Mouse (Mus musculus) splenic B cell, adult 2 months (primary cell): ENCODE data around the gene Nacc1.
A peak's percentile ranks its signal among the peaks of the same experiment; 100 is the strongest.

Source experiments
- DNase-seq: peaks from one replicate; pipeline ENCODE4 v3.0.0-alpha.2; 2011; ENCODE audit warnings: low read depth, low spot score
- H3K27me3 ChIP-seq: 2 replicates; pipeline ENCODE4 v1.6.1; 2012; ENCODE audit warnings: mild to moderate bottlenecking, low read length, moderate library complexity, mixed read lengths; ENCODE audit not compliant: control insufficient read depth, poor library complexity, insufficient read depth, severe bottlenecking
- H3K36me3 ChIP-seq: 2 replicates; pipeline ENCODE4 v1.6.1; 2012; ENCODE audit warnings: mild to moderate bottlenecking, low read length, moderate library complexity, mixed read lengths; ENCODE audit not compliant: control insufficient read depth, poor library complexity, insufficient read depth, severe bottlenecking

Nacc1 gene

DNA sequence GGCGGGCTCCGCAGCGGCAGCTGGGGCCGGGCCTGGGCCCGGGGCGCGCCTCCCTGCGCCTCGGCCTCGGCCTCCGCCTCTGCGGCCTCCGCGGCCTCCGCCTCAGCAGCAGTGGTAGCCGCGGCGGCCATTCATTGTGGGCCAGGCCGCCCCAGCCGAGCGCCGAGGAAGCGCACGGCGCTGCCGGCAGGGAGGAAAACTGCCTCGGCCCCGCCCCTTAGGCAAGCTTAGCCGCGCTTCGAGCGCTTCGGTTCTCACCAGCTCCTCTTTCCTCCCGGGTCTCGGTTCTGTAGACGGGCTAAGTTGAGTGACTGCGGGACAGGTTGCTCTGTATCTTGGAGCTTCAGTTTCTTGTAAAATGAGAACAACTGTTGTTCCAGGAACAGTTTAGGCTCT lies at the start of gene Nacc1:
Gene Nacc1 (minus strand): TSS at position 158 of the 396 bp plus-strand sequence.
- H3K36me3 ChIP-seq = peaks cover 2% of the 10 kb centered on the region; the same call in 1 of the 2 replicates
- DNase-seq = peak; percentile 88
- H3K27me3 ChIP-seq = no peaks in the 10 kb centered on the region

DNA sequence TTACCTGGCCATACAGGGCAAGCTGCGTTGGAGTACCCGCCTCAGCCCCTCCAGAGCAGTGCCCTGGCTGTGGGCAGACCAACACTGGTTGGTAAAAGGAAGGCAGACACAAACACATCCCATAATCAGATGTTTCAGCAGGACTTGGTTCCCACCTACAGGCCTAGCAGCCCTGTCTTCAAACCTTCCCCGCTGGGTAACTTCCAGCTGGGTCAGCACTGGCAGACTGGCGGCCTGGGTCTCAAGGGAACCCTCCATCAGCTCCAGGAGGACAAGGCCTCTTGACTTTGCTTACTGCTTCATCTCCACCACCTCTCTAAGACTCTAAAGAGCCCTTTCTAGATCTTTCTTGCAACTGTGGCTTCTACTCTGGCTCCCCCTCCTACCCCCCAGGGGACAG lies 48.9 kb upstream of the Nacc1 start:
- H3K36me3 ChIP-seq = no peaks in the 10 kb centered on the region
- DNase-seq = no peak
- no peaks in the 10 kb centered on the region for H3K27me3 ChIP-seq

DNA sequence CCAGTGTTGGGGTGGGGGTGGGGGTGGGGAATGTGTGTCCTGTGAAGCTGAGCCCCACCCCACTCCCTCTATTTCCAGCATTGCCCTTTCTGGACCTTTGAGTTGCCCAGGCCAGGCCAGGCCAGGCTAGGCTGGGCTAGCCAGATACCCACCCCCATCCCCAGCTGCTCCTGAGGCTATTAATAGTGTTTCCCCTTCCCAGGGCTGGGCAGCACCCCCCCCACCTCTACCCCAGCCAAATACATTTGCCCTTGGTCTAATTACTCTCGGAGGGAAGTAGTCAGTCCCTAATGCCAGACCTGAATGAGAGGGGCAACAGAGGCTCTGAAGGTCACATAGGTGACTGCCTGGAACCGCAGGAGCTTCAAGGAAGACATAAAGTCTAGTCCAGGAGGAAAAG lies 47.9 kb upstream of the Nacc1 start:
- Histone ChIP-seq H3K27me3 (no peaks in the 10 kb centered on the region), H3K36me3 (no peaks in the 10 kb centered on the region)
- DNase-seq = no peak

GRCm38 (mm10) chr8:84734680-84735079 lies 47.0 kb upstream of the Nacc1 start:
- DNase-seq = no peak
- no peaks in the 10 kb centered on the region for H3K36me3 ChIP-seq
- H3K27me3 ChIP-seq = no peaks in the 10 kb centered on the region

DNA sequence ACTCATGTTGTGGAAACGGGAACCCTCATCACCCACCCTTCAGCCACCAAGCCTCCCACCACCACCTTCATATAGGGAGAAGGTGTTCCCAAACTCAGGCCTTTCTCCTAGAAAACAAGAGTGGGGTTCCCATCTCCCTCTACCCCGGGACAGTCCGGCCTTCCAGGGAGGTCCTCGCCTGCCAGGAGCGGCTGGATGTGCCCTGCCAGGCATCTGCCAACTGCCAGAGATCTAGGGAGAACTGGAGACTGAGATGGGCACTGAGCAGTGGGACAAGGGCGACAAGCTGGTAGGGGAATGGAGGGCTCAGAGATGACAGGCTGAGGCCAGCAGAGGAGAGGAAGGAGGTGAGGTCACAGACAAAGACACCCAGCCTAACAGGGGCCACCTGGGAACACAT lies 46.3 kb upstream of the Nacc1 start:
- DNase-seq = no peak
- Histone ChIP-seq H3K27me3 (no peaks in the 10 kb centered on the region), H3K36me3 (no peaks in the 10 kb centered on the region)

DNA sequence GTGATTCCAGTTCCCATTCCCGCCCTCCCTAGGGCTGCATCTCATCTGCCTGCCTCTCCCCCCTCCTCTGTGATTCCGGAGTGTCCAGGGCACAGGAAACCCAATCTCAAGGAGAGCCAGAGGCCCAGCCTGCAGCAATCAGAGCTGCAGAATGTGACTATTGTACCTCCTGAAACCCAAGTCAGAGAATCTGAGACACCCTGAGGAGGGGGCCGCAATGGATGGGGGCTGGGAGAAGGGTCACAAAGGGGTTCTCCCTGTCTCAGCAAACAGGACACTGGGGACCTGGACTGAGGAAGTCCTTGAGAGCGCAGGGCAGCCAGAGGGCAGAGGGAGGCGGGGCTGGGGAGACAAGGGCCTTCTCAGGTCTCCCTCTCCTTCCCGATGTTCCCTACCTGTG lies 45.3 kb upstream of the Nacc1 start:
- Histone ChIP-seq H3K36me3 (no peaks in the 10 kb centered on the region), H3K27me3 (no peaks in the 10 kb centered on the region)
- no peak for DNase-seq

GRCm38 (mm10) chr8:84732545-84732944 lies 44.9 kb upstream of the Nacc1 start:
- no peak for DNase-seq

DNA sequence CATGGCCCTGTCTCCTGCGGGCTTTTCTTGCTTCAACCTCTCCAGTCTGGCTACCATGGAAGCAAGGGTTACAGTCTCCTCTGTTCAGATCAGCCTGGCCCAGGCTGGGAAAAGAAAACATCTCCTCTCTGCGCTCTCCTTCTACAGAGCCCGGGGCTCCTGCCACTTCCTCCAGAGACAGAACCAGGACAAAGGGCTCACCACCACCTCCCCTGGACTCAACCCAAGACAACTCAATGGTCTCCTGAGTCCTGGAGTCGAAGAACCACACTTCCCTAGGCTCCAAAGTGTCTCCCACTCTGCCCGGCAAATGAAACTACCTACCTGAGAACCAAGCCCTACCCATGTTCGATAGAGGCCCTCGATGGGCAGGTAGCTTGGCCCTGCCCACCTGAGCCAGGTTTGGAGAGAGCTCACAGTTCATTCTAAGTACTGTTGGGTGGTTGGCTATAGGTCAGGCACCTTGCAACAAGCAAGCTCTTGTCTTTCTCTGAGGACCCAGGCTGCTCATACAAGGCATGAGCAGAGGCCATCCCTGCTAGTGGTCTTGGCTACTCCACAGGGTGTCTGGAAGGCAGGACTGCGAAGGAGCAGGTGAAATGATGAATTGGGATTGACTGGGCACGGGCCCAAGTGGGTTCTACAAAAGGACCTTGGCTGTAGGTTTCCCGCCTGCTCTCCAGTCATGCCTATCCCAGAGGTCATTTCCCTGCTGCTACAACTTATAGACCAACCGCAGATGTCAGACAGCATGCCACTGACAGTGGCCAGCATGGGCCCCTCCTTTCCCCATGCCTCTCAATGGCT lies 43.9 kb upstream of the Nacc1 start:
- DNase-seq = no peak

More at GRCm38 (mm10) chr8:84732545-84732944, 44.9 kb upstream of the Nacc1 start:
- Histone ChIP-seq H3K27me3 (no peaks in the 10 kb centered on the region), H3K36me3 (no peaks in the 10 kb centered on the region)

DNA sequence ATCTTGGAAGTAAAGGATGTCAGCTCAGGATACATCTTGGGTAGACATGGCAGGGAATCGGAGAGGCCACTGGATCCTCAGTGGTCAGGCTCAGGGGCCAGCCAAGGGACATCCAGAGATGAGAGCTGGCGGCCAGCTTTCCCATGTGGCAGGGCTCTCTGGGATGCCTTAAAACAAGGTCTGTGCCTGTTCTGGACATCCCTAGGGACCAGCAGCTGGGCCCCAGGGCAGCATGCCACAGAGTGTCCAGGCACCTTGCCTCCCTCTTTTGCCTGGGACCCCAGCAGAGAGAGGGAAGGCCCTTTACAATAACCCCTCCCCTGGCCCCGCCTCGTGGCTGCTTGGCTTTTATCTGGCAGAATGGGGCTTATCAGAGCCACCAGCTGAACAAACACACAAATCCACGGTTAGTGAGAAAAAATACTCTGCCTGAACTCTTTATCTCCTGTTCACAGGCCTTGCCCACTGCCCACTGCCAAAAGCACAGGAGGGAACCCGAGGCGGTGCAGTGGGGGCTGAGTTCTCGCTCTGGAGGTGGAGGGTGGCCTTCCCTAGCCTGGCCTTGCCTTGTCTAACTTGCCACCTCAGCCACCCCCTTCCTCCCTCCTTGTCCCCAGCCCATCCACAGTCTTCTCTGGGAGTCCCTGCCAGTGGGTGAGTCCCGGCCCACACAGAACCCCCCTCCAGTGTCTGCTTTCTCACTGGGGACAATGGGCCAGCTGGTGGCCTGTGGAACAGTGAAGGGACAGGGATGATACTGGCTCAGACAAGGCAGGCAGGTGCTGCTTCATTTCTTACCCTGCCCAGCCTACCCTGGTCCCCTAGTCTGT lies 43.1 kb upstream of the Nacc1 start:
- DNase-seq = no peak
- H3K27me3 ChIP-seq = no peaks in the 10 kb centered on the region
- no peaks in the 10 kb centered on the region for H3K36me3 ChIP-seq

More for the DNA sequence above, 43.9 kb upstream of the Nacc1 start:
- Histone ChIP-seq H3K27me3 (no peaks in the 10 kb centered on the region), H3K36me3 (no peaks in the 10 kb centered on the region)

DNA sequence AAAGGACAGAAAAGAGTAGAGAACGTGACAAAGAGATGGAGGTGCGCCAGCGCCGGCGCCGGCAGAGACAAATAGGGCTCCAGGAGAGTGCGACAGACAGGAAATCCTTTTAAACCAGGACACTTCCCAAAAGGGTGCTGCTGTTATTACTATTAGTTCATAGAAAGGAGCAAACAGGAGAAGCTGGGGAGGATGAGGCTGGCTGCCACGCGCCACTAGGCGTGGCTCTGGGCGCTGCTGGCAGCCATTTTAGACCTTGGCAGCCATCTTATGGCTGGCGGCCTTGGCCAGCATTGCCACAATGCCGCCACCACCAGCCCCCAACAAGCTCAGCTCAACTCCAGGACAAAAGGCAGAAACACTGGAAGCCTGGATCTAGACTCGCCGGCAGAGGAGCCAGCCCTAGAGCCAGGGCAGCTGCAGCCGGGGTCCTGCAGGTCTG lies 42.3 kb upstream of the Nacc1 start:
- no peak for DNase-seq
- Histone ChIP-seq H3K36me3 (no peaks in the 10 kb centered on the region), H3K27me3 (no peaks in the 10 kb centered on the region)

- DNase-seq = no peak
- Histone ChIP-seq H3K27me3 (no peaks in the 10 kb centered on the region), H3K36me3 (no peaks in the 10 kb centered on the region)
Measured at GRCm38 (mm10) chr8:84728474-84728873, 40.8 kb upstream of the Nacc1 start.

- Histone ChIP-seq H3K27me3 (no peaks in the 10 kb centered on the region), H3K36me3 (no peaks in the 10 kb centered on the region)
- DNase-seq = peak; percentile 20
Measured at GRCm38 (mm10) chr8:84725941-84726259, 38.2 kb upstream of the Nacc1 start.

- no peaks in the 10 kb centered on the region for H3K36me3 ChIP-seq
- H3K27me3 ChIP-seq = no peaks in the 10 kb centered on the region
- no peak for DNase-seq
Measured at GRCm38 (mm10) chr8:84725246-84725940, 37.7 kb upstream of the Nacc1 start.

GRCm38 (mm10) chr8:84724683-84725082 lies 37.0 kb upstream of the Nacc1 start:
- H3K27me3 ChIP-seq = no peaks in the 10 kb centered on the region
- no peak for DNase-seq
- no peaks in the 10 kb centered on the region for H3K36me3 ChIP-seq

GRCm38 (mm10) chr8:84723571-84723900 lies 35.9 kb upstream of the Nacc1 start:
- DNase-seq = no peak

More at GRCm38 (mm10) chr8:84723571-84723900, 35.9 kb upstream of the Nacc1 start:
- Histone ChIP-seq H3K27me3 (no peaks in the 10 kb centered on the region), H3K36me3 (no peaks in the 10 kb centered on the region)
